Mouse (Mus musculus) CH12.LX (cell line): ENCODE data around the gene Flnc. TPM values are rescaled to one million over a fixed set of nuclear protein-coding genes. Genes with fewer than 3 reads are reported as not detected.

Source experiments
- DNase-seq: peaks from one replicate; pipeline ENCODE4 v3.0.0-alpha.2; 2013; ENCODE audit errors: extremely low read depth
- H3K27ac ChIP-seq: 2 replicates; pipeline ENCODE4 v1.5.1; 2012; ENCODE audit warnings: low read depth, mild to moderate bottlenecking, control low read depth, moderate library complexity; ENCODE audit not compliant: insufficient read depth
- H3K27me3 ChIP-seq: replicated peaks from 2 replicates; pipeline ENCODE3; 2012; ENCODE audit warnings: inconsistent platforms
- H3K36me3 ChIP-seq, 2 experiments: replicated peaks in 1 of 2; 2 replicates each; pipeline versions ENCODE3 to v1.6.1; 2012; ENCODE audit warnings: inconsistent platforms in 1 of 2, low read length in 1 of 2, mild to moderate bottlenecking in 1 of 2, mixed read lengths in 1 of 2, moderate library complexity in 1 of 2; ENCODE audit not compliant: control insufficient read depth in 1 of 2, insufficient read depth in 1 of 2
- H3K4me1 ChIP-seq, 2 experiments: 2 replicates each; pipeline ENCODE4 v1.6.1; 2012; ENCODE audit warnings: inconsistent platforms in 1 of 2, moderate library complexity in 1 of 2; ENCODE audit not compliant: insufficient read depth in 2 of 2, control insufficient read depth in 1 of 2
- H3K4me2 ChIP-seq: 2 replicates; pipeline ENCODE4 v1.6.1; 2012; ENCODE audit warnings: low read depth, mild to moderate bottlenecking, control low read depth; ENCODE audit not compliant: poor library complexity, insufficient read depth, severe bottlenecking
- H3K4me3 ChIP-seq, 3 experiments: fragments of 150-350 bp in 1 of 3; sonication (generic) in 1 of 3; replicated peaks in 1 of 3; 2 replicates each; pipeline versions ENCODE3 to v1.5.1; 2011 to 2012; ENCODE audit warnings: low read depth in 2 of 3, low read length in 2 of 3, mild to moderate bottlenecking in 2 of 3, moderate library complexity in 2 of 3, control low read depth in 1 of 3, improper control_type of control experiment in 1 of 3, inconsistent platforms in 1 of 3, mixed read lengths in 1 of 3; ENCODE audit not compliant: poor library complexity in 1 of 3
- H3K79me2 ChIP-seq: replicated peaks from 2 replicates; pipeline ENCODE4 v1.6.1; 2012; ENCODE audit warnings: mild to moderate bottlenecking, moderate library complexity; ENCODE audit not compliant: control insufficient read depth, poor library complexity, insufficient read depth, severe bottlenecking; ENCODE audit errors: extremely low read depth
- H3K9ac ChIP-seq: 2 replicates; pipeline ENCODE4 v1.6.1; 2012; ENCODE audit warnings: low read depth, mild to moderate bottlenecking, control low read depth, moderate library complexity; ENCODE audit not compliant: insufficient read depth
- H3K9me3 ChIP-seq: replicated peaks from 2 replicates; pipeline ENCODE3; 2012; ENCODE audit warnings: low read length, inconsistent platforms, mixed read lengths
- CHD1 ChIP-seq: IDR thresholded peaks from 2 replicates; pipeline ENCODE4 v1.6.1; 2012; ENCODE audit warnings: low read depth, low read length, improper control_type of control experiment, inconsistent platforms
- CHD2 ChIP-seq: IDR thresholded peaks from 2 replicates; pipeline ENCODE4 v1.6.1; 2011; ENCODE audit warnings: low read length, improper control_type of control experiment
- GABPA ChIP-seq: IDR thresholded peaks from 2 replicates; pipeline ENCODE4 v1.6.1; 2012; ENCODE audit warnings: low read depth, low read length, improper control_type of control experiment, inconsistent platforms; ENCODE audit not compliant: insufficient replicate concordance
- KAT2A ChIP-seq: IDR thresholded peaks from 2 replicates; pipeline ENCODE4 v1.6.1; 2012; ENCODE audit warnings: low read length, improper control_type of control experiment, inconsistent platforms; ENCODE audit not compliant: insufficient replicate concordance
- MAFK ChIP-seq: IDR thresholded peaks from 2 replicates; pipeline ENCODE4 v1.6.1; 2011; ENCODE audit warnings: low read length, improper control_type of control experiment; ENCODE audit not compliant: insufficient replicate concordance
- NRF1 ChIP-seq: IDR thresholded peaks from 2 replicates; pipeline ENCODE4 v1.6.1; 2014; ENCODE audit warnings: low read depth, mild to moderate bottlenecking, inconsistent platforms, low read length, improper control_type of control experiment, moderate library complexity
- PAX5 ChIP-seq: IDR thresholded peaks from 2 replicates; pipeline ENCODE4 v1.6.1; 2012; ENCODE audit warnings: low read length, inconsistent platforms, mixed read lengths
- POLR2A ChIP-seq: IDR thresholded peaks from 2 replicates; pipeline ENCODE4 v1.6.1; 2011; ENCODE audit warnings: low read depth, mild to moderate bottlenecking, improper control_type of control experiment, low read length
- RAD21 ChIP-seq: IDR thresholded peaks from 2 replicates; pipeline ENCODE4 v1.6.1; 2011; ENCODE audit warnings: low read depth, mild to moderate bottlenecking, low read length, improper control_type of control experiment, moderate library complexity
- RCOR1 ChIP-seq: conservative IDR thresholded peaks from 2 replicates; pipeline ENCODE4 v1.6.1; 2012; ENCODE audit warnings: low read depth, mild to moderate bottlenecking, inconsistent platforms, low read length, improper control_type of control experiment
- TCF12 ChIP-seq: IDR thresholded peaks from 2 replicates; pipeline ENCODE4 v1.6.1; 2014; ENCODE audit warnings: low read depth, mild to moderate bottlenecking, inconsistent platforms, low read length, improper control_type of control experiment
- ZC3H11A ChIP-seq: IDR thresholded peaks from 2 replicates; pipeline ENCODE4 v1.6.1; 2012; ENCODE audit warnings: low read depth, mild to moderate bottlenecking, inconsistent platforms, low read length, improper control_type of control experiment
- ZMIZ1 ChIP-seq: IDR thresholded peaks from 2 replicates; pipeline ENCODE4 v1.6.1; 2012; ENCODE audit warnings: low read depth, mild to moderate bottlenecking, inconsistent platforms, low read length, improper control_type of control experiment
- dilution Hi-C: fragments of 300-500 bp; cut with MboI; formaldehyde crosslinking; loops from 2 replicates; pipeline ENCODE4 v1.14.3; 2020; ENCODE audit warnings: low sequenced_read_pairs; ENCODE audit not compliant: extremely low pct_unique_long_range_greater_than_20kb, extremely low pct_ligation_motif_present
- in situ Hi-C: fragments of 300-500 bp; cut with MboI; formaldehyde crosslinking; loops from 3 replicates; pipeline ENCODE4 v1.14.3; 2019; ENCODE audit warnings: low sequenced_read_pairs, low pct_ligation_motif_present, low pct_unique_long_range_greater_than_20kb, mixed read lengths
- polyA plus RNA-seq: library from polyadenylated mRNA; unstranded; fragments of >175 nt; gene quantifications from 2 replicates; pipeline ENCODE4 v1.2.1, GENCODE M21; 2012; ENCODE audit warnings: low read depth; ENCODE audit not compliant: insufficient read length
- total RNA-seq, 2 experiments: library from RNA; depleted of rRNA; stranded (reverse); fragments of 300-350 nt in 1 of 2; fragments of >200 nt in 1 of 2; gene quantifications; 2 replicates each; pipeline ENCODE4 v1.2.3; 2012 to 2014

Flnc gene
- total and polyA plus RNA-seq, 3 experiments, result 0.24 to 0.76 (median 0.60) TPM

DNA sequence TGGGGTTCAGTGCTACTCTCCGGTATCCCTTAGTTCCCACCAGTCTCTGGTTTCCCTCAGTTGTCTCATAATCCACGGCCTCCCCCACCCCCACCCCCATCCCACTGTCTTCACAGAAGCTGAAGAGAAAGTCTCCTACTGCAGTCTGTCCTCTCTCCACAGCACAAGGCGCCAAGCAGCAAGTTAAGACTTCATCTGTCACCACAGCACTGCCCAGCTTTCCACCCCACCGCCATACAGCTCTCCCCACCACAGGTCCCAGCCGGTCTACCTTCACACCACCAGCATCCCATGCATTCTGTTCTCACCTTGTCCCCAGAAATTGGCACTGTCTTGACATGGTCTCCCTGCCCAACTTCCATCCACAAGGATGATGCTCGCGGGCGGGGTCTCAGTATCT is 73.8 kb downstream of the Flnc start:
- no peak for DNase-seq
- H3K27me3 ChIP-seq, result peaks cover 23% of the 10 kb centered on the region
- H3K4me3 ChIP-seq, result no peak overlapping the region
- H3K36me3 ChIP-seq, result no peaks in the 10 kb centered on the region
- peaks cover 0 to 3% of the 10 kb centered on the region in 2 experiments; a peak in 1 of 4 replicates for H3K4me1 ChIP-seq
- no peak overlapping the region for H3K27ac ChIP-seq
- H3K9me3 ChIP-seq, result no peaks in the 10 kb centered on the region
- dilution Hi-C loops (no loop called here), in situ Hi-C loops (no loop called here)
- H3K9ac ChIP-seq, result no peak overlapping the region
- H3K79me2 ChIP-seq, result no peaks in the 10 kb centered on the region
- H3K4me2 ChIP-seq, result no peak overlapping the region
- TF ChIP-seq TCF12, result no peak
- TF ChIP-seq NRF1, result no peak
- TF ChIP-seq CHD2, result no peak
- TF ChIP-seq ZC3H11A, result no peak
- no peak for TF ChIP-seq MAFK
- no peak for TF ChIP-seq RCOR1
- no peak for TF ChIP-seq RAD21
- TF ChIP-seq GABPA, result no peak
- TF ChIP-seq KAT2A, result no peak
- no peak for TF ChIP-seq CHD1
- no peak for TF ChIP-seq PAX5

DNA sequence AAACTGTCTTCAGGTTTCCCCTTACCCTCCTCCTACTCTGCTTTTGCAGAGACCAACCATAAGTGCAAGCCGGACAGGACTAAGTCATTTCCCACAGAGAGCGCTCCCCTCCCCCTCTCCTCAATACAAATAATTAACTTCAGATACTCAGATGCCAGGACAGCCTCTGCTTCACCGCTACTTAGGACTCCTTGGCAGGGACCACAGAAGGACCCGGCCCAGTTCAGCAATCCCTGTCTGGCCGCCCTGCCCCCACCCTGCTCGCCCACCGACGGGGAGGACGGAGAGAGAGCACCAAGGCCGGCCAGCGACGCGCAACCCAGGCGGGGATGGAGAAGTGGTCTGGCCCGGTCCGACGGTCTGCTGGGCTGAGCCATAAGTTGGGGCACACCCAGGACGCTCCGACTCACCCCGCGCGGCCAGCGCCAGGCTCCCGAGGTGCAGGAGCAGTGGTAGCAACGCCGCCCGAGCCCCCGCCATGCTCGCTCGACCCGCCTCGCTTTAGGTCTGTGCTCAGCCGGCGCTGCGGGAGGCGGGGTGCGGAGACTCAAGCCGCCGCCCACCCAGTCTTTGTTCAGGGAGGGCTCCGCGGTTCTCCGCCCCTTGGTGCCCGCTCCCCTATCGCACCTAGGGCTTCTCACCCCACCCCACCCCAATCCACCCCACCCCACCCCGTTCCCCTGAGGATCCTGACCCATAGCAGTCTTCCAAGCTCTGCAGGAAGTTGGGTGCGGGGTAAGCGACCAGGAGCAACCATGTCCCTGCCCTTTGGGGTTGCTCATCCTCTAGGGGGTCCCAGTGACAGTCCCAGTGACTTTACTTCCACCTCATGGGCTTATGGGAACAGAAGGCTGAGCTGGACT is 74.6 kb downstream of the Flnc start, which contains the start of gene Kcp:
Kcp (minus strand) TSS at position 506 of the 863 bp plus-strand sequence.
- DNase-seq, result no peak
- in situ Hi-C loops, result no loop called here
- Histone ChIP-seq H3K4me2 (no peak within 1 kb of the TSS), H3K79me2 (no peaks in the 10 kb centered on the region), H3K27me3 (peaks cover 17% of the 10 kb centered on the region), H3K9me3 (no peaks in the 10 kb centered on the region), H3K9ac (no peak within 1 kb of the TSS), H3K4me1 (peaks cover 0 to 8% of the 10 kb centered on the region in 2 experiments; a peak in 1 of 4 replicates), H3K4me3 (peak within 1 kb of the TSS in 1 of 3 experiments; percentile 8), H3K36me3 (no peaks in the 10 kb centered on the region), H3K27ac (no peak within 1 kb of the TSS)
- no peak for TF ChIP-seq ZMIZ1
- no peak for TF ChIP-seq POLR2A
- no peak for TF ChIP-seq KAT2A
- TF ChIP-seq TCF12, result no peak
- dilution Hi-C loops, result no loop called here
